14 mouse cellular contexts compared by ENCODE assay signal in the genomic region with DNA sequence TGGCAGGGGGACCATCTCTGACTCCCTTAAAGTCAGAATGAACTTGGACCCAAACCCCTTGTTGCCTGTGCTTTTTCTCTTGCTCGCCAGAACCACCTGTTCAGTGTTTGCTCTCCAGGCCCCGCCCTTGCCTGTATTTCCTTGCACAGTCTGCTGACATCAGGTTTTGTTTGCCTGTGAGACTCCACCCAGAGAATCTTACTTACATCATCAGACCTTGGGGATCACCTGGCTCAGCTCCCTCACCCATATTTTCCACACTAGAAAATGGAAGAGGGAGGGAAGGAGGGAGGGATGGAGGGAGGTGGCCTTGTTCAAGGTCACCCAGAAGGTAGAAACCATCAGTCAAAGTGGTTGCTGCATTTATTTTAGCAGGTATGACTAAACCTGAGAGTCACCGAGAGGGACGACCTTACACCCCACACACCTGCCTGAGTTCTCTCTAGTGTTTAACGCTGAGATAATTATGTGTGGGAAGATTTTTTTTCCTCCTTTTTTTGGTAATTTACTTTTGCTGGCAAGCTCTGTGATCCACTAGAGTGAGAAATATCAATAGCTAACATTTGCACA. TPM values are rescaled to one million over a fixed set of nuclear protein-coding genes. Genes with fewer than 3 reads are reported as not detected.
DNase-seq lines count a peak whose midpoint lies in the region; ATAC-seq and TF ChIP-seq lines count a peak whose summit lies in the region.
"Had no signal": no experiment of that assay in that cellular context is flagged by ENCODE, and none has a peak within 500 bp of the region (broad histone marks: within the 10 kb centered on the region; RNA-seq: fewer than 3 reads in every experiment).

No protein-coding gene starts in this region.

- no peak overlapping the region for H3K9ac ChIP-seq in embryonic facial prominence, embryonic 14.5 days (ENCODE audit: low read depth, low read length)
- H3K9ac ChIP-seq in hindbrain, postnatal 0 days (replicated peaks; ENCODE audit: low read length) = 0 out of 2 replicates have a peak overlapping the region, but pooled peaks have one; percentile 15
- H3K9ac ChIP-seq in neural tube, embryonic 14.5 days (replicated peaks; ENCODE audit: low read depth, low read length) = no peak overlapping the region
- H3K9ac ChIP-seq: embryonic facial prominence, embryonic 13.5 days had no signal

- peak; percentile 45 for ATAC-seq in embryonic facial prominence, embryonic 14.5 days (ENCODE audit: low read depth)
- ATAC-seq in hindbrain, postnatal 0 days = no peak
- no peak for ATAC-seq in neural tube, embryonic 14.5 days (ENCODE audit: low read depth)

- H3K36me3 ChIP-seq in embryonic facial prominence, embryonic 14.5 days (ENCODE audit: control insufficient read depth, insufficient read depth, low read length) = no peaks in the 10 kb centered on the region
- no peaks in the 10 kb centered on the region for H3K36me3 ChIP-seq in embryonic facial prominence, embryonic 10.5 days (replicated peaks)
- no peaks in the 10 kb centered on the region for H3K36me3 ChIP-seq in hindbrain, postnatal 0 days (ENCODE audit: insufficient read depth, low read length)
- no peaks in the 10 kb centered on the region for H3K36me3 ChIP-seq in neural tube, embryonic 14.5 days (ENCODE audit: control insufficient read depth, insufficient read depth, low read length)
- no peaks in the 10 kb centered on the region for H3K36me3 ChIP-seq in heart, embryonic 10.5 days
- H3K36me3 ChIP-seq: embryonic facial prominence, embryonic 13.5 days had no signal

- H3K27ac ChIP-seq in embryonic facial prominence, embryonic 14.5 days (replicated peaks; ENCODE audit: low read depth, low read length) = no peak overlapping the region
- no peak overlapping the region for H3K27ac ChIP-seq in embryonic facial prominence, embryonic 10.5 days (replicated peaks)
- peak overlapping the region; percentile 84 for H3K27ac ChIP-seq in hindbrain, postnatal 0 days
- peak overlapping the region; percentile 85 for H3K27ac ChIP-seq in neural tube, embryonic 14.5 days (ENCODE audit: low read depth, low read length)
- no peak overlapping the region for H3K27ac ChIP-seq in gastrocnemius, adult 2 months
- no peak overlapping the region for H3K27ac ChIP-seq in heart, embryonic 10.5 days
- H3K27ac ChIP-seq: embryonic facial prominence, embryonic 13.5 days had no signal

- WGBS in embryonic facial prominence, embryonic 14.5 days = 63% methylated on average over 5 of the region's 5 CpGs
- 87% methylated on average over 5 of the region's 5 CpGs for WGBS in embryonic facial prominence, embryonic 10.5 days
- WGBS in hindbrain, postnatal 0 days = 69% methylated on average over 5 of the region's 5 CpGs
- 82% methylated on average over 5 of the region's 5 CpGs for WGBS in neural tube, embryonic 14.5 days
- 79% methylated on average over 5 of the region's 5 CpGs for WGBS in heart, embryonic 10.5 days

- intact Hi-C loops in gastrocnemius, adult 2 months (cut with DNase I) = no loop called here

- no peak overlapping the region for H3K4me3 ChIP-seq in embryonic facial prominence, embryonic 14.5 days (ENCODE audit: low read depth, low read length)
- no peak overlapping the region for H3K4me3 ChIP-seq in embryonic facial prominence, embryonic 10.5 days
- H3K4me3 ChIP-seq in hindbrain, postnatal 0 days (ENCODE audit: low read length) = no peak overlapping the region
- H3K4me3 ChIP-seq in neural tube, embryonic 14.5 days (ENCODE audit: low read depth, low read length) = no peak overlapping the region
- H3K4me3 ChIP-seq in gastrocnemius, adult 2 months = no peak overlapping the region
- no peak overlapping the region for H3K4me3 ChIP-seq in heart, embryonic 10.5 days
- H3K4me3 ChIP-seq: embryonic facial prominence, embryonic 13.5 days had no signal

- peak; percentile 60 for DNase-seq in embryonic facial prominence, embryonic 14.5 days (ENCODE audit: low spot score)
- no peak for DNase-seq in embryonic facial prominence, embryonic 10.5 days (ENCODE audit: low spot score)
- DNase-seq in ZHBTc4 (ENCODE audit: low read depth, low spot score) = peak; percentile 5
- peak; percentile 43 for DNase-seq in hindbrain, postnatal 0 days (ENCODE audit: low spot score)
- DNase-seq in gastrocnemius, adult 2 months = no peak
- DNase-seq in heart, embryonic 10.5 days (ENCODE audit: low spot score) = no peak
- DNase-seq in kidney, adult 8-10 months = no peak
- DNase-seq: B cell, adult 2 months; cerebellum, adult 18-20 months; lung, postnatal 14 days; right cerebral cortex, postnatal 25 days had no signal

- no peak overlapping the region for H3K4me2 ChIP-seq in embryonic facial prominence, embryonic 14.5 days (ENCODE audit: low read depth, low read length)
- H3K4me2 ChIP-seq in hindbrain, postnatal 0 days (ENCODE audit: low read depth, low read length) = no peak overlapping the region
- H3K4me2 ChIP-seq in neural tube, embryonic 14.5 days (ENCODE audit: low read depth, low read length) = no peak overlapping the region
- H3K4me2 ChIP-seq: embryonic facial prominence, embryonic 13.5 days; liver, embryonic 11.5 days had no signal

- TF ChIP-seq CTCF in hindbrain, postnatal 0 days (IDR thresholded peaks at IDR 0.05; ENCODE audit: low read depth) = no peak
- TF ChIP-seq CTCF in gastrocnemius, adult 2 months (IDR thresholded peaks at IDR 0.05) = no peak

- H3K27me3 ChIP-seq in embryonic facial prominence, embryonic 14.5 days (replicated peaks; ENCODE audit: control insufficient read depth, insufficient read depth, low read length) = no peaks in the 10 kb centered on the region
- H3K27me3 ChIP-seq in embryonic facial prominence, embryonic 10.5 days (replicated peaks; ENCODE audit: low read depth, poor library complexity, severe bottlenecking) = no peaks in the 10 kb centered on the region
- no peaks in the 10 kb centered on the region for H3K27me3 ChIP-seq in hindbrain, postnatal 0 days (ENCODE audit: insufficient read depth, low read length)
- H3K27me3 ChIP-seq in neural tube, embryonic 14.5 days (ENCODE audit: control insufficient read depth, insufficient read depth, low read length) = no peaks in the 10 kb centered on the region
- peaks cover 4% of the 10 kb centered on the region; the same call in 1 of the 2 replicates for H3K27me3 ChIP-seq in heart, embryonic 10.5 days (ENCODE audit: insufficient read depth, poor library complexity, severe bottlenecking)

- H3K9me3 ChIP-seq in embryonic facial prominence, embryonic 14.5 days (ENCODE audit: control insufficient read depth, low read length) = no peaks in the 10 kb centered on the region
- H3K9me3 ChIP-seq in embryonic facial prominence, embryonic 10.5 days = no peaks in the 10 kb centered on the region
- no peaks in the 10 kb centered on the region for H3K9me3 ChIP-seq in hindbrain, postnatal 0 days (ENCODE audit: low read length)
- H3K9me3 ChIP-seq in neural tube, embryonic 14.5 days (ENCODE audit: control insufficient read depth, low read length) = no peaks in the 10 kb centered on the region
- no peaks in the 10 kb centered on the region for H3K9me3 ChIP-seq in heart, embryonic 10.5 days
- H3K9me3 ChIP-seq: embryonic facial prominence, embryonic 13.5 days had no signal

- peaks cover 8% of the 10 kb centered on the region; the same call in 1 of the 2 replicates for H3K4me1 ChIP-seq in embryonic facial prominence, embryonic 14.5 days (ENCODE audit: control insufficient read depth, insufficient read depth, low read length)
- peaks cover 22% of the 10 kb centered on the region for H3K4me1 ChIP-seq in embryonic facial prominence, embryonic 10.5 days
- peaks cover 30% of the 10 kb centered on the region for H3K4me1 ChIP-seq in hindbrain, postnatal 0 days (ENCODE audit: insufficient read depth, low read length)
- peaks cover 16% of the 10 kb centered on the region for H3K4me1 ChIP-seq in neural tube, embryonic 14.5 days (ENCODE audit: control insufficient read depth, insufficient read depth, low read length)
- H3K4me1 ChIP-seq in heart, embryonic 10.5 days = peaks cover 7% of the 10 kb centered on the region

RNA-seq across cellular contexts. Expression of a gene that starts 7.4 kb away (rescaled TPM):
- polyA plus RNA-seq in embryonic facial prominence, embryonic 14.5 days (2014; fragmentation: Nextera tagmentation; extraction: Ambion mirVana) = 5.7 and 6.5 TPM in 2 replicates
- 1.8 and 2.5 TPM in 2 replicates for polyA plus RNA-seq in embryonic facial prominence, embryonic 10.5 days (2016; fragmentation: Nextera tagmentation; extraction: Ambion mirVana)
- 128 and 129 TPM in 2 replicates for total RNA-seq in hindbrain, postnatal 0 days (2014; rRNA removed)
- polyA plus RNA-seq in hindbrain, postnatal 0 days (2015; fragmentation: Nextera tagmentation; extraction: Ambion mirVana) = 90.2 and 94.7 TPM in 2 replicates
- 59.8 and 81.4 TPM in 2 replicates for polyA plus RNA-seq in neural tube, embryonic 14.5 days (2014; fragmentation: Nextera tagmentation; extraction: Ambion mirVana)
- total RNA-seq in gastrocnemius, adult 2 months (2021) = 1 to 10 TPM in 1 of 2 experiments, under 1 TPM in 1; 0.87 to 1.5 TPM
- 0.49 and 0.74 TPM in 2 replicates for polyA plus RNA-seq in heart, embryonic 10.5 days (2016; fragmentation: Nextera tagmentation; extraction: Ambion mirVana)

Comparison
In these comparisons a context has a peak if more than half of its experiments do, and no peak if none do; other contexts are left out.
1. DNase-seq: peak in embryonic facial prominence, embryonic 14.5 days (single experiment), ZHBTc4 (single experiment) and hindbrain, postnatal 0 days (single experiment); none in embryonic facial prominence, embryonic 10.5 days (single experiment), gastrocnemius, adult 2 months (single experiment), heart, embryonic 10.5 days (single experiment) and kidney, adult 8-10 months (0 of 2).
2. H3K27ac ChIP-seq: peak in hindbrain, postnatal 0 days (single experiment) and neural tube, embryonic 14.5 days (single experiment); none in embryonic facial prominence, embryonic 14.5 days (single experiment), embryonic facial prominence, embryonic 10.5 days (single experiment), gastrocnemius, adult 2 months (single experiment) and heart, embryonic 10.5 days (single experiment).